Mouse (Mus musculus): ENCODE measurements at regions not wholly inside any gene's neighbourhood (a gene's known extent, or its start where the extent isn't known, plus 50 kb on each side); places are given as distances from the start of the nearest gene placed in this dataset.

DNA sequence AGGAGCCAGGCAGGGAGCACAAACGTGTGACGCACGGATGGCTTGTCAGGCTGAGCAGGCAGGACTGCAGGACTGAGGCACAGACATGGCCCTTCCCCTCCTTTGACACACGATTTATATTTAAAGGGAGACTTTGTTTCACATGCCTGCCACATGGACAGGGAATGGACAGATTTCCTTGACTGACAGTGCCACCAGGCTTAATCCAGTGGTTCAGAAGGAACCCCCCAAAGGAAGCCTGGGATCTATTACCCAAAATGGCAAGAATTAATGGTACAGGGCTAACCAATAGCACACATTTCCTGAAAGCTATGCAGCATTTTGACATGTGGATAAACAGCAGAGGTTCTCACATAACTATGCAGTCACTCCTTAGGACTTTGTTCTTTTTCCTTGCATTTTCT, 470.7 kb upstream of the Fam92a start:
- TF ChIP-seq GATA1 (IDR thresholded peaks at IDR 0.05; ENCODE audit: borderline replicate concordance, low read length) (no peak), FLI1 (IDR thresholded peaks at IDR 0.05; ENCODE audit: low read length) (no peak)

All from megakaryocyte, embryonic 14.5 days (primary cell).